Mouse (Mus musculus) limb, embryonic 14.5 days (tissue): ENCODE data around the gene Abcc9. TPM values are rescaled to one million over a fixed set of nuclear protein-coding genes. Genes with fewer than 3 reads are reported as not detected.

ENCODE experiments used
- ATAC-seq: fragments of 200-750 bp; cut with Nextera tagmentation; 2 replicates; pipeline ENCODE4 v1.8.0; 2017; ENCODE audit warnings: low read depth, moderate number of reproducible peaks, moderate TSS enrichment; ENCODE audit not compliant: low FRiP score
- DNase-seq: peaks from one replicate; pipeline ENCODE4 v3.0.0-alpha.2; 2015; ENCODE audit warnings: low spot score
- H3K27ac ChIP-seq: fragments of 300-500 bp; sonication (generic); replicated peaks from 2 replicates; pipeline ENCODE4 v1.5.1; 2014; ENCODE audit warnings: low read depth, mild to moderate bottlenecking, low read length, moderate library complexity, mixed read lengths
- H3K27me3 ChIP-seq: fragments of 300-500 bp; sonication (generic); 2 replicates; pipeline ENCODE4 v1.6.1; 2014; ENCODE audit warnings: low read length, mixed read lengths; ENCODE audit not compliant: control insufficient read depth, insufficient read depth
- H3K36me3 ChIP-seq: fragments of 300-500 bp; sonication (generic); 2 replicates; pipeline ENCODE4 v1.6.1; 2014; ENCODE audit warnings: mild to moderate bottlenecking, low read length, moderate library complexity, mixed read lengths; ENCODE audit not compliant: control insufficient read depth, insufficient read depth
- H3K4me1 ChIP-seq: fragments of 300-500 bp; sonication (generic); 2 replicates; pipeline ENCODE4 v1.6.1; 2014; ENCODE audit warnings: antibody characterized with exemption, low read length, mixed read lengths; ENCODE audit not compliant: control insufficient read depth, insufficient read depth
- H3K4me2 ChIP-seq: fragments of 300-500 bp; sonication (generic); replicated peaks from 2 replicates; pipeline ENCODE4 v1.6.1; 2014; ENCODE audit warnings: low read depth, mild to moderate bottlenecking, low read length, moderate library complexity; ENCODE audit not compliant: severe bottlenecking
- H3K4me3 ChIP-seq: fragments of 300-500 bp; sonication (generic); replicated peaks from 2 replicates; pipeline ENCODE4 v1.5.1; 2014; ENCODE audit warnings: low read length
- H3K9ac ChIP-seq: fragments of 300-500 bp; sonication (generic); 2 replicates; pipeline ENCODE4 v1.6.1; 2014; ENCODE audit warnings: mild to moderate bottlenecking, low read depth, low read length, moderate library complexity; ENCODE audit not compliant: severe bottlenecking
- H3K9me3 ChIP-seq: fragments of 300-500 bp; sonication (generic); 2 replicates; pipeline ENCODE4 v1.6.1; 2016; ENCODE audit warnings: low read length; ENCODE audit not compliant: control insufficient read depth
- POLR2A ChIP-seq: fragments of 200-500 bp; IDR thresholded peaks from 2 replicates; pipeline ENCODE4 v1.8.0; 2012; ENCODE audit warnings: inconsistent platforms, mild to moderate bottlenecking, moderate library complexity, borderline replicate concordance; ENCODE audit not compliant: insufficient read depth, insufficient read length; ENCODE audit errors: extremely low read depth
- WGBS: fragments of 180-500 bp; shearing (Covaris S2); extraction: QIAGEN DNeasy Blood & Tissue Kit; methylation state at CpG from one replicate; pipeline ENCODE4 v1.1.7; 2014; 5-methylcytosine and 5-hydroxymethylcytosine counted together
- polyA plus RNA-seq, 2 experiments: library from polyadenylated mRNA; depleted of rRNA in 1 of 2; stranded (reverse) in 1 of 2; unstranded in 1 of 2; fragments of >200 nt; fragmentation: Nextera tagmentation in 1 of 2; extraction: Ambion mirVana in 1 of 2; gene quantifications; 2 replicates each; pipeline versions ENCODE4 v1.2.1 to v1.2.3; 2012 to 2014

Gene Abcc9
- polyA plus RNA-seq, 2 experiments, result 4.0 to 7.3 TPM

DNA sequence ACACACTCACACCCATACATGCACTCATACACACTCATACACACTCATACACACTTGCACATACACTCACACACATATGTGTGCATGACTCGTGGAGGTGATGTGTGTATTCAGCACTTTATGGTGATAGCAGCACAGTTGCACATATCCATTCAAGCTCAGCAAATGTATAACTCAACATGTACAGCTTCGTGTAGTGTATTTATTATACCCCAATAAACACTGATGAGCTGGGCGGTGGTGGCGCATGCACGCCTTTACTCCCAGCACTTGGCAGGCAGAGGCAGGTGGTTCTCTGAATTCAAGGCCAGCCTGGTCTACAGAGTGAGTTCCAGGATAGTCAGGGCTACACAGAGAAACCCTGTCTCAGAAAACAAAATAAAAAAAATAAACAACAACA is 43.4 kb upstream of the Abcc9 start:
- ATAC-seq (no peak), DNase-seq (no peak)
- H3K4me2 ChIP-seq, result no peak overlapping the region
- no peak overlapping the region for H3K9ac ChIP-seq
- TF ChIP-seq POLR2A, result no peak
- no peaks in the 10 kb centered on the region for H3K36me3 ChIP-seq
- no peak overlapping the region for H3K27ac ChIP-seq
- H3K9me3 ChIP-seq, result no peaks in the 10 kb centered on the region
- no peaks in the 10 kb centered on the region for H3K27me3 ChIP-seq
- no peak overlapping the region for H3K4me3 ChIP-seq
- H3K4me1 ChIP-seq, result no peaks in the 10 kb centered on the region
- 85% methylated on average over 5 of the region's 5 CpGs for WGBS

DNA sequence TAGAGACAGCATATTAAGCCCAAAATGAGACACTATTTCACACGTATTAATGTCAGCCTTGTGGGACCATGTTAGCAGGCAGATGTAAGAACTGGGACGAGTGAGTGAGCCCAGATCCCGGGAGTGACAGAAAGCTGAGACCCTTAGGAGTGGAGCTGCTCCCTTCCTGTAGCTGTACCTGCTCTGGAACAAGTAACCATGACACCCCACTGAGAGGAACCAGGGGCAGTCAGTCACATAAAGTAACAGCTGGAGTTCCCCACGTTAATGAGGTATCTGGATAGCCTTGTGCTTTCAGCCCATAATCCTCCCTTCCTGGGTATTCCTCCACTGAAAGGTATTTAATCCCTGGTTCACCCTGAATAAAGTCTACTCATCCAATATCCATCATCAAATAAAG is 41.1 kb upstream of the Abcc9 start:
- TF ChIP-seq POLR2A, result no peak
- Histone ChIP-seq H3K36me3 (no peaks in the 10 kb centered on the region), H3K9ac (no peak overlapping the region), H3K27ac (no peak overlapping the region), H3K4me3 (no peak overlapping the region), H3K27me3 (no peaks in the 10 kb centered on the region), H3K4me1 (no peaks in the 10 kb centered on the region), H3K9me3 (no peaks in the 10 kb centered on the region), H3K4me2 (no peak overlapping the region)
- WGBS, result 48% methylated on average over 4 of the region's 4 CpGs
- DNase-seq (no peak), ATAC-seq (no peak)

- no peak for DNase-seq
- Histone ChIP-seq H3K4me3 (no peak overlapping the region), H3K27me3 (no peaks in the 10 kb centered on the region), H3K4me2 (no peak overlapping the region), H3K36me3 (no peaks in the 10 kb centered on the region), H3K4me1 (no peaks in the 10 kb centered on the region), H3K9me3 (no peaks in the 10 kb centered on the region), H3K9ac (no peak overlapping the region), H3K27ac (no peak overlapping the region)
- ATAC-seq, result no peak
- no peak for TF ChIP-seq POLR2A
- 83% methylated on average over 6 of the region's 6 CpGs for WGBS
Measured at GRCm38 (mm10) chr6:142741763-142742162, 39.6 kb upstream of the Abcc9 start.

DNA sequence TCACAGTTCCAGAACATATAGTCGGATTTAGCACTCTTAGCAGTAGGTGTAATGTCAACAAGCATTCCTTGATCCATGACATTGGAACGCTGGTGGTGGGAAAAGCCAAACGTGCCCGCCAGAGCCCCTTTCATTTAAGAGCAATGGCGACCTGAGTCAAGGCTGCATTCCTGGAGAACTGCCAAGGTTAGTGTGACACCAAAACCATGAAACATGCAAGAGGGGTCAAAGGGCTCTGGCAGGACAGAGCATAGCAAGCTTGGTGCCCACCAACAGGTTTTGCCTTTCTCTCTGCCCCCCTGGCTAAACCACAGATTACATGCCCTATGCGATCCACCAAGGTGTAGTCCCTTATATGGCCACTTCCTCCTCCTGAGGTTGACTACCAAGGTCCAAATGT is 36.5 kb upstream of the Abcc9 start:
- 78% methylated on average over 6 of the region's 6 CpGs for WGBS

DNA sequence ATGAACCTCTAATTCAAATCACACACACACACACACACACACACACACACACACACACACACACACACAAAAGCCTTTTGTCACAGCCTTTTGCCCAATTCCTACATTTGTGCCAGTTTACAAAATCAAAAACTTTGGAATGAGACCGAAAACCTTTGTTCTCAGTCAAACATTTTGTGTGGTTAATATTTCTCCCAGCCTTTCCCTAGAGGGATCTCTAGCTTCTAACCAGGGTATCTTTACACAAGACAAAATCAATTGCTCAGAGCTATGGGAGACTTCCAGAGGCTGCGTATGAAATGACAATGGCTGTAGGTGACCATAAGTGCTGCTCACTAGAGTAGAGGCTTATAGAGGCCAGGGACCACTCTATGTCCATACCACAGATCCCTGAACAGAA is 36.1 kb upstream of the Abcc9 start:
- Histone ChIP-seq H3K4me1 (no peaks in the 10 kb centered on the region), H3K9me3 (no peaks in the 10 kb centered on the region), H3K27me3 (no peaks in the 10 kb centered on the region), H3K4me2 (no peak overlapping the region), H3K9ac (no peak overlapping the region), H3K4me3 (no peak overlapping the region), H3K36me3 (no peaks in the 10 kb centered on the region), H3K27ac (no peak overlapping the region)
- ATAC-seq (no peak), DNase-seq (no peak)
- 94% methylated on average over 2 of the region's 2 CpGs for WGBS
- TF ChIP-seq POLR2A, result no peak

More for the DNA sequence above, 36.5 kb upstream of the Abcc9 start:
- no peak overlapping the region for H3K4me3 ChIP-seq
- H3K9ac ChIP-seq, result no peak overlapping the region
- ATAC-seq (no peak), DNase-seq (no peak)
- no peak overlapping the region for H3K27ac ChIP-seq
- H3K36me3 ChIP-seq, result no peaks in the 10 kb centered on the region
- H3K4me2 ChIP-seq, result no peak overlapping the region
- no peak for TF ChIP-seq POLR2A
- no peaks in the 10 kb centered on the region for H3K27me3 ChIP-seq
- H3K4me1 ChIP-seq, result no peaks in the 10 kb centered on the region
- H3K9me3 ChIP-seq, result no peaks in the 10 kb centered on the region
